Mouse (Mus musculus) MEL (cell line): ENCODE data around the gene Cacna1c. TPM values are rescaled to one million over a fixed set of nuclear protein-coding genes. Genes with fewer than 3 reads are reported as not detected.

Source experiments
- DNase-seq: peaks from one replicate; pipeline ENCODE4 v3.0.0; 2011; ENCODE audit warnings: low read depth, low spot score
- H3K27ac ChIP-seq: 2 replicates; pipeline ENCODE4 v1.5.1; 2012; ENCODE audit warnings: low read depth, mild to moderate bottlenecking, control low read depth, low read length, moderate library complexity; ENCODE audit not compliant: control insufficient read depth
- H3K27me3 ChIP-seq, 2 experiments: fragments of 150-350 bp in 1 of 2; sonication (generic) in 1 of 2; 2 replicates each; pipeline ENCODE4 v1.6.1; 2012; ENCODE audit warnings: low read length in 2 of 2, mild to moderate bottlenecking in 2 of 2, improper control_type of control experiment in 1 of 2, moderate library complexity in 1 of 2; ENCODE audit not compliant: insufficient read depth in 2 of 2, control insufficient read depth in 1 of 2
- H3K36me3 ChIP-seq, 2 experiments: 2 replicates each; pipeline ENCODE4 v1.6.1; 2012 to 2014; ENCODE audit warnings: low read length in 2 of 2, improper control_type of control experiment in 1 of 2, inconsistent platforms in 1 of 2, mild to moderate bottlenecking in 1 of 2; ENCODE audit not compliant: insufficient read depth in 2 of 2, control insufficient read depth in 1 of 2
- H3K4me1 ChIP-seq, 2 experiments: fragments of 150-350 bp in 1 of 2; sonication (generic) in 1 of 2; 2 replicates each; pipeline ENCODE4 v1.6.1; 2012; ENCODE audit warnings: low read length in 2 of 2, improper control_type of control experiment in 1 of 2, mild to moderate bottlenecking in 1 of 2; ENCODE audit not compliant: insufficient read depth in 2 of 2, control insufficient read depth in 1 of 2
- H3K4me3 ChIP-seq, 2 experiments: fragments of 150-350 bp in 1 of 2; sonication (generic) in 1 of 2; 2 replicates each; pipeline ENCODE4 v1.5.1; 2012; ENCODE audit warnings: low read depth in 2 of 2, low read length in 2 of 2, mild to moderate bottlenecking in 2 of 2, moderate library complexity in 2 of 2, control low read depth in 1 of 2, improper control_type of control experiment in 1 of 2; ENCODE audit not compliant: control insufficient read depth in 1 of 2, insufficient read depth in 1 of 2
- H3K79me2 ChIP-seq: 2 replicates; pipeline ENCODE4 v1.6.1; 2012; ENCODE audit warnings: mild to moderate bottlenecking, low read length, moderate library complexity; ENCODE audit not compliant: control insufficient read depth, poor library complexity, insufficient read depth
- H3K9ac ChIP-seq: 2 replicates; pipeline ENCODE4 v1.6.1; 2012; ENCODE audit warnings: low read depth, mild to moderate bottlenecking, control low read depth, low read length, moderate library complexity; ENCODE audit not compliant: control insufficient read depth, poor library complexity, severe bottlenecking
- H3K9me3 ChIP-seq: fragments of 150-350 bp; sonication (generic); replicated peaks from 2 replicates; pipeline ENCODE4 v1.6.1; 2012; ENCODE audit warnings: mild to moderate bottlenecking, low read length, improper control_type of control experiment, moderate library complexity; ENCODE audit not compliant: insufficient read depth
- BHLHE40 ChIP-seq: IDR thresholded peaks from 2 replicates; pipeline ENCODE4 v1.6.1; 2012; ENCODE audit warnings: low read depth, mild to moderate bottlenecking, inconsistent platforms, low read length, improper control_type of control experiment, borderline replicate concordance
- CHD1 ChIP-seq: IDR thresholded peaks from 2 replicates; pipeline ENCODE4 v1.6.1; 2012; ENCODE audit warnings: low read depth, mild to moderate bottlenecking, inconsistent platforms, low read length, improper control_type of control experiment
- CHD2 ChIP-seq: IDR thresholded peaks from 2 replicates; pipeline ENCODE4 v1.6.1; 2011; ENCODE audit warnings: low read length, improper control_type of control experiment
- CTCF ChIP-seq, 3 experiments: IDR thresholded peaks in 2 of 3; conservative IDR thresholded peaks in 1 of 3; 2 replicates each; pipeline ENCODE4 v1.5.1; 2011 to 2012; ENCODE audit warnings: low read length in 3 of 3, low read depth in 2 of 3, mild to moderate bottlenecking in 2 of 3, improper control_type of control experiment in 1 of 3, inconsistent platforms in 1 of 3, mixed read lengths in 1 of 3, moderate library complexity in 1 of 3; ENCODE audit not compliant: control insufficient read depth in 1 of 3, insufficient read depth in 1 of 3, poor library complexity in 1 of 3, severe bottlenecking in 1 of 3
- E2F4 ChIP-seq: IDR thresholded peaks from 2 replicates; pipeline ENCODE4 v1.6.1; 2011; ENCODE audit warnings: low read depth, low read length, improper control_type of control experiment, borderline replicate concordance
- EP300 ChIP-seq, 2 experiments: IDR thresholded peaks; 2 replicates each; pipeline ENCODE4 v1.6.1; 2011; ENCODE audit warnings: improper control_type of control experiment in 2 of 2, low read length in 2 of 2, low read depth in 1 of 2, mild to moderate bottlenecking in 1 of 2
- ETS1 ChIP-seq: IDR thresholded peaks from 2 replicates; pipeline ENCODE4 v1.6.1; 2012; ENCODE audit warnings: low read depth, mild to moderate bottlenecking, inconsistent platforms, low read length, improper control_type of control experiment, moderate library complexity
- HCFC1 ChIP-seq: IDR thresholded peaks from 2 replicates; pipeline ENCODE4 v1.6.1; 2012; ENCODE audit warnings: low read depth, mild to moderate bottlenecking, inconsistent platforms, low read length, improper control_type of control experiment, moderate library complexity
- JUND ChIP-seq: IDR thresholded peaks from 2 replicates; pipeline ENCODE4 v1.6.1; 2011; ENCODE audit warnings: low read depth, mild to moderate bottlenecking, improper control_type of control experiment, low read length
- KAT2A ChIP-seq: conservative IDR thresholded peaks from 2 replicates; pipeline ENCODE4 v1.6.1; 2012; ENCODE audit warnings: low read depth, low read length, improper control_type of control experiment, inconsistent platforms
- MAX ChIP-seq: IDR thresholded peaks from 2 replicates; pipeline ENCODE4 v1.6.1; 2011; ENCODE audit warnings: low read length, improper control_type of control experiment
- MAZ ChIP-seq: IDR thresholded peaks from 2 replicates; pipeline ENCODE4 v1.6.1; 2012; ENCODE audit warnings: low read depth, mild to moderate bottlenecking, inconsistent platforms, low read length, improper control_type of control experiment
- MEF2A ChIP-seq: IDR thresholded peaks from 2 replicates; pipeline ENCODE4 v1.6.1; 2014; ENCODE audit warnings: low read depth, mild to moderate bottlenecking, inconsistent platforms, low read length, improper control_type of control experiment; ENCODE audit not compliant: poor library complexity, insufficient replicate concordance, severe bottlenecking; ENCODE audit errors: extremely low read depth
- MXI1 ChIP-seq: IDR thresholded peaks from 2 replicates; pipeline ENCODE4 v1.6.1; 2011; ENCODE audit warnings: mild to moderate bottlenecking, low read depth, low read length, improper control_type of control experiment
- MYB ChIP-seq: IDR thresholded peaks from 2 replicates; pipeline ENCODE4 v1.6.1; 2011; ENCODE audit warnings: mild to moderate bottlenecking, low read depth, low read length, improper control_type of control experiment
- MYC ChIP-seq: IDR thresholded peaks from 2 replicates; pipeline ENCODE4 v1.6.1; 2011; ENCODE audit warnings: low read depth, mild to moderate bottlenecking, low read length, improper control_type of control experiment, moderate library complexity
- NELFE ChIP-seq: IDR thresholded peaks from 2 replicates; pipeline ENCODE4 v1.6.1; 2011; ENCODE audit warnings: low read depth, low read length, improper control_type of control experiment
- NRF1 ChIP-seq: IDR thresholded peaks from 2 replicates; pipeline ENCODE4 v1.6.1; 2014; ENCODE audit warnings: low read depth, mild to moderate bottlenecking, inconsistent platforms, low read length, improper control_type of control experiment, moderate library complexity; ENCODE audit not compliant: poor library complexity, insufficient read depth, severe bottlenecking
- POLR2A ChIP-seq, 2 experiments: IDR thresholded peaks; 2 replicates each; pipeline ENCODE4 v1.6.1; 2011 to 2012; ENCODE audit warnings: low read length in 2 of 2, mild to moderate bottlenecking in 2 of 2, control low read depth in 1 of 2, improper control_type of control experiment in 1 of 2, low read depth in 1 of 2, moderate library complexity in 1 of 2; ENCODE audit not compliant: control insufficient read depth in 1 of 2, insufficient read depth in 1 of 2, poor library complexity in 1 of 2
- POLR2AphosphoS2 ChIP-seq: IDR thresholded peaks from 2 replicates; pipeline ENCODE4 v1.6.1; 2011; ENCODE audit warnings: low read length, improper control_type of control experiment
- POLR2AphosphoS5 ChIP-seq: IDR thresholded peaks from 2 replicates; pipeline ENCODE4 v1.6.1; 2012; ENCODE audit warnings: low read depth, borderline replicate concordance, mild to moderate bottlenecking, inconsistent platforms, low read length, moderate library complexity, mixed read lengths
- RAD21 ChIP-seq: IDR thresholded peaks from 2 replicates; pipeline ENCODE4 v1.6.1; 2011; ENCODE audit warnings: mild to moderate bottlenecking, low read depth, low read length, improper control_type of control experiment
- SIN3A ChIP-seq: IDR thresholded peaks from 2 replicates; pipeline ENCODE4 v1.6.1; 2012; ENCODE audit warnings: low read length, improper control_type of control experiment, inconsistent platforms
- SMC3 ChIP-seq: IDR thresholded peaks from 2 replicates; pipeline ENCODE4 v1.6.1; 2011; ENCODE audit warnings: low read depth, low read length, improper control_type of control experiment
- TAL1 ChIP-seq: IDR thresholded peaks from 2 replicates; pipeline ENCODE4 v1.6.1; 2012; ENCODE audit warnings: mild to moderate bottlenecking, inconsistent platforms, low read length, moderate library complexity, mixed read lengths
- TBP ChIP-seq: IDR thresholded peaks from 2 replicates; pipeline ENCODE4 v1.8.0; 2011; ENCODE audit warnings: low read depth, low read length, improper control_type of control experiment
- USF1 ChIP-seq: IDR thresholded peaks from 2 replicates; pipeline ENCODE4 v1.6.1; 2014; ENCODE audit warnings: low read depth, mild to moderate bottlenecking, inconsistent platforms, low read length, improper control_type of control experiment, moderate library complexity
- USF2 ChIP-seq, 2 experiments: IDR thresholded peaks; 2 replicates each; pipeline ENCODE4 v1.6.1; 2011 to 2012; ENCODE audit warnings: improper control_type of control experiment in 2 of 2, low read length in 2 of 2, borderline replicate concordance in 1 of 2, inconsistent platforms in 1 of 2, low read depth in 1 of 2, mild to moderate bottlenecking in 1 of 2; ENCODE audit not compliant: insufficient read depth in 1 of 2
- ZNF384 ChIP-seq: IDR thresholded peaks from 2 replicates; pipeline ENCODE4 v1.6.1; 2012; ENCODE audit warnings: low read depth, mild to moderate bottlenecking, inconsistent platforms, low read length, improper control_type of control experiment
- polyA plus RNA-seq, 2 experiments: library from polyadenylated mRNA; stranded (reverse) in 1 of 2; unstranded in 1 of 2; fragments of >175 nt in 1 of 2; fragments of >200 nt in 1 of 2; gene quantifications; 2 replicates each; pipeline versions ENCODE4 v1.2.1 to v1.2.4; 2012; ENCODE audit warnings: low replicate concordance in 2 of 2, low read depth in 1 of 2; ENCODE audit not compliant: insufficient read length in 2 of 2, insufficient read depth in 1 of 2, missing spikeins in 1 of 2
- total RNA-seq: library from RNA; depleted of rRNA; stranded (reverse); fragments of 300-350 nt; gene quantifications from 2 replicates; pipeline ENCODE4 v1.2.3, GENCODE M21; 2012

Gene Cacna1c
- total and polyA plus RNA-seq, 3 experiments: 3.4 to 4.4 TPM; not detected in 1

DNA sequence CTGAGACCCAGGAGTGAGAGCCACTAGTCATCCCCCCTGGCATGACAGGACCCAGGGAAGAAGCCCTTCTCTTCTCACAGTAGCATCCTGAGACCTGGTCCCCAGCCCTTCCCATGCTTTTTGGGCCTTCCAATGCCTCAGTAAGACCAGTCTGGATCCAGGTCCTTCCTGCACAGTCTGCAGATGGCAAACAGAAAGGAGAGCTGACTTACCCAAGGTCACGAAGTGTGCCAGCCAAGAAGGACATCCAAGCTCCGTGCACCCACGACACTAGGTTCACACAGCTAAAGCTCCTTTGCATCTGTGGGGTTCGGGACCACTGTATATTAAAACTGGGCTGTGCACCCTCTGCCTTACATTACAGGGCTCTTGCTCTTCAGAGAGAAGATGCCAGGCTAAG lies 252.1 kb downstream of the Cacna1c start:
- H3K4me3 ChIP-seq: no peak overlapping the region
- H3K36me3 ChIP-seq: no peaks in the 10 kb centered on the region
- H3K27me3 ChIP-seq: peaks cover 0 to 18% of the 10 kb centered on the region in 2 experiments; a peak in 2 of 4 replicates
- H3K9ac ChIP-seq: no peak overlapping the region
- H3K27ac ChIP-seq: no peak overlapping the region
- no peak for DNase-seq
- no peaks in the 10 kb centered on the region for H3K4me1 ChIP-seq
- TF ChIP-seq POLR2AphosphoS5 (no peak), EP300 (IDR thresholded peaks at IDR 0.05; ENCODE audit: low read depth in 1 of 2, low read length in 2 of 2) (no peak), ETS1 (no peak), E2F4 (no peak), MXI1 (no peak), NRF1 (no peak), SIN3A (no peak), BHLHE40 (no peak), KAT2A (no peak), CHD1 (no peak), TAL1 (no peak), NELFE (no peak), CHD2 (no peak), USF2 (IDR thresholded peaks at IDR 0.05; ENCODE audit: borderline replicate concordance in 1 of 2, insufficient read depth in 1 of 2, low read depth in 1 of 2, low read length in 2 of 2) (no peak), TBP (no peak), MAX (no peak), RAD21 (no peak), CTCF (IDR thresholded peaks at IDR 0.05 in 2 of 3, conservative IDR thresholded peaks at IDR 0.05 in 1 of 3; ENCODE audit: control insufficient read depth in 1 of 3, insufficient read depth in 1 of 3, low read depth in 2 of 3, low read length in 3 of 3, poor library complexity in 1 of 3, severe bottlenecking in 1 of 3) (no peak)
- no peaks in the 10 kb centered on the region for H3K9me3 ChIP-seq
- H3K79me2 ChIP-seq: no peaks in the 10 kb centered on the region

DNA sequence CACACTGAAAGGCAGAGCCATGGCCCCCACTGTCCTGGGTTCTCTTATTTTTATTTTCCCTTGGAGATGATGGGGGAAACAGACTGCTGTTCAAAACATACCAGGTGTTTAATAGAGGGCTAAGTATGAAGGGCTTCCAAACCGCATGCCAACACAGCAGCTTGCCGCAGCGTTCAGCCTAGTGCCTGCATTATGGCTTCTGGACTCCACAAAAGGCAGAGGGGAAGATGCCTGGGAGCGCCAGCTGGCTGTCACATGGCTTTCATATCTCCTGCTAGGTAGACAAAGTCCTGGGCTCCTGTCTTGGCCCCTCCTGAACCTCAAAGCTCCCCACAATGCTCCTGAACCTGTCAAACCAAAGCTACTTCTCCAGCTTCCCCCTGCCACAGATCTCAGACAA lies 254.4 kb downstream of the Cacna1c start:
- no peaks in the 10 kb centered on the region for H3K4me1 ChIP-seq
- H3K27ac ChIP-seq: no peak overlapping the region
- no peak overlapping the region for H3K9ac ChIP-seq
- H3K79me2 ChIP-seq: no peaks in the 10 kb centered on the region
- DNase-seq: no peak
- H3K9me3 ChIP-seq: no peaks in the 10 kb centered on the region
- TF ChIP-seq MYC (no peak), SMC3 (no peak), POLR2AphosphoS5 (no peak), MAZ (no peak), CHD1 (no peak), POLR2A (IDR thresholded peaks at IDR 0.05; ENCODE audit: control insufficient read depth in 1 of 2, insufficient read depth in 1 of 2, low read depth in 1 of 2, low read length in 2 of 2, poor library complexity in 1 of 2) (no peak), USF1 (no peak), KAT2A (no peak), POLR2AphosphoS2 (no peak), MYB (no peak), JUND (no peak), BHLHE40 (no peak), ZNF384 (no peak), E2F4 (no peak), HCFC1 (no peak), MEF2A (no peak)
- H3K36me3 ChIP-seq: no peaks in the 10 kb centered on the region
- no peak overlapping the region for H3K4me3 ChIP-seq
- peaks cover 0 to 18% of the 10 kb centered on the region in 2 experiments; a peak in 2 of 4 replicates for H3K27me3 ChIP-seq
